Mouse (Mus musculus) gastrocnemius, adult 8-10 months (tissue): Measurements from ENCODE around the gene Tlcd1. TPM values are rescaled to one million over a fixed set of nuclear protein-coding genes. Genes with fewer than 3 reads are reported as not detected.

Experiments used
- DNase-seq, 2 experiments: peaks; one replicate each; pipeline ENCODE4 v3.0.0; 2022; ENCODE audit warnings: low spot score in 2 of 2
- total RNA-seq, 4 experiments: library from RNA; stranded (reverse); gene quantifications; 2 replicates each; pipeline ENCODE4 v1.2.4; 2022

Gene Tlcd1
- total RNA-seq, 4 experiments from 2014 or later, result 0.56 to 1.7 (median 0.64) TPM

GRCm38 (mm10) chr11:78161169-78161568 is 15.3 kb upstream of the Tlcd1 start:
- no peak for DNase-seq

GRCm38 (mm10) chr11:78161968-78162367 is 14.5 kb upstream of the Tlcd1 start:
- no peak for DNase-seq

DNA sequence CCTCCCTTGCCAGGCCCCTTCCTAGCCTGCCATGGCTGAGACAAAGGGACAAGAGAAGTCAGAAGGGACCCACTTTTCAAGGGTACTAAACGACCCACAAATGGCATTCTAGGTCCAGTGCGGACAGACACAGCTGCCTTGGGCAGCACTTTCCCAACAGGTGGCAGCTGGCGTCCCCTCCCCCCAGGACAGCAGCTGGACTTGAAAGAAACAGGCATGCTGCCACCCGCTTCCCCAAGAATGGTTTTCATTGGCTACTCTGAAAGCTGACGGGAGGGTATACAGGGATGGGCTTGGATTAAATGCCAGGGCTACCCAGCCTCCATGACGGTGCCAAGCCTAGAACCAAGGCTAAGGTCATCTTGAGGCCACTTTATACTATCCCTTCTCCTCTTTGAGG is 14.0 kb upstream of the Tlcd1 start:
- peak in 1 of 2 experiments; percentile 67 for DNase-seq

DNA sequence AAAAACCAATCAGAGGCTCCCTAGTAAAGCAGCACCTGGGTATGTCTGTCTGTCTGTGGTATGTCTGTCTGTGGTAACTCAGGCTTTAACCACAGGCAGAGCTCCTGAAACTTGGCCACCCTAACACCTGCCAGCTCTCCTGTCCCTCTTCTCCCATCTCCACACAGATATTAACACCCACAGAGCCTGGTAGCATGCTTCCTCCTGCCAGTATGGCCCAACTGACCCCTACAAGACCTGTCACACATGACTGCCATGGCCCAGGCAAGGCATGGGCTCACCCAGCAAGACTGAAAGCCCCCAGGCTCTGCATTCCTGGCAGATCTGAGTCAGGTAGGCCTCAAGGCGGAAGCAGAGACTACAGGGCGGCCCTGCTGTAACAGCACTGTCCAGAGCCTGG is 13.5 kb upstream of the Tlcd1 start:
- no peak for DNase-seq

GRCm38 (mm10) chr11:78163681-78164603 is 12.6 kb upstream of the Tlcd1 start:
- DNase-seq, result no peak

DNA sequence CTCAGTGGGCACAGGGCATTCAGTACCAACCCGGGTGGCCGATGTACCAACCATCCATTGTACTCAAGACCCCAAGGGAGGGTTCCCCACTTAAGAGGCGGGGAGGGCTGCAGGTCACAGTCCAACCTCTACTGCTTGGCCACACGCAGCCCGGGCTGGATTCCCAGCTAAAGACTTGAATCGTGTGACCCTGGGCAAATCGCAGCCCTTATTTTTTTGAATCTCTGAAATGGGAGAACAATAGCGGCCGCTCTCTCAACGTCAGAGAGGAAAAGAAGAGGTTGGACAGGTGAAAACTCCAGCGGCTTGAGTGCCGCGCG is 11.9 kb upstream of the Tlcd1 start:
- DNase-seq, result no peak

- peak; percentile 62 to 75 for DNase-seq
Observed at GRCm38 (mm10) chr11:78164924-78165760, 11.4 kb upstream of the Tlcd1 start, which contains the start of gene Traf4. Gene Traf4, minus strand, starts transcription at chr11:78165589.

DNA sequence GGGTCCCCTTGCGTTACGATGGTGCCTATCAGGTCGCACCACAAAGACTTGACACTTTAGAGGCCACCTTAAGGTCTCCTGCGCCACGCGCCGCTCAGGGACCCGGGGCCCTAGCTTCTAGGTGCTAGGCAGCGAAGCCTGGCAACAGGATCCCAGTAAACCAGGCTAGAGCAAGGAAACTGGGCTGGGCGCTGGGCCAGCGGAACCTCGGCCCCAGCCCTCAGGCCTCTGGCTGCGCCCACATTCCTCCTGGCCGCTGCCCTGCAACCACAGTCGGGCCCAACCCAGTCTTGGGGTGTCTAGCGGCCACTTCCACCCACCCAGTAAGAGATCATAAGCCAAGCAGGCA is 10.8 kb upstream of the Tlcd1 start:
- DNase-seq, result peak in 1 of 2 experiments; percentile 51

- DNase-seq, result no peak
Observed at GRCm38 (mm10) chr11:78166161-78166560, 10.3 kb upstream of the Tlcd1 start.

DNA sequence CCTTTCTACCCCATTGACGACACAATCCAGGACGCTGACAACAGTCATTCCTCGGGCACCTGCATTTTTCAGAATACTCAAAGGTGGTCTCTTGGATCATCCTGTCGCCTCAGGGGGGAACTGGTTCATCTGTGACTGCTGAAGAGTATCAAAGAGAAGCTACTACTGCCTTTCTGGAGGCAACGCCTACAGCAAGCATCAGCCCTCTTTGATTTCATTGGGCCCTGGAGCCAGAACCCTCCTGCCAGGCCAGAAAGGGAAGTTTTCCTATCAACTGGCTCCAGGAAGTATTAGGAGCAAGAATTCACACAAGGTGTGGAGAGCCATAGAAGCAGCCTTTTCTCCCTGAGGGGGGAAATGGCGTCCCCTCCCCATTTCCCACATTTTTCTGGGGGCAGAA is 9.9 kb upstream of the Tlcd1 start:
- DNase-seq, result no peak

DNA sequence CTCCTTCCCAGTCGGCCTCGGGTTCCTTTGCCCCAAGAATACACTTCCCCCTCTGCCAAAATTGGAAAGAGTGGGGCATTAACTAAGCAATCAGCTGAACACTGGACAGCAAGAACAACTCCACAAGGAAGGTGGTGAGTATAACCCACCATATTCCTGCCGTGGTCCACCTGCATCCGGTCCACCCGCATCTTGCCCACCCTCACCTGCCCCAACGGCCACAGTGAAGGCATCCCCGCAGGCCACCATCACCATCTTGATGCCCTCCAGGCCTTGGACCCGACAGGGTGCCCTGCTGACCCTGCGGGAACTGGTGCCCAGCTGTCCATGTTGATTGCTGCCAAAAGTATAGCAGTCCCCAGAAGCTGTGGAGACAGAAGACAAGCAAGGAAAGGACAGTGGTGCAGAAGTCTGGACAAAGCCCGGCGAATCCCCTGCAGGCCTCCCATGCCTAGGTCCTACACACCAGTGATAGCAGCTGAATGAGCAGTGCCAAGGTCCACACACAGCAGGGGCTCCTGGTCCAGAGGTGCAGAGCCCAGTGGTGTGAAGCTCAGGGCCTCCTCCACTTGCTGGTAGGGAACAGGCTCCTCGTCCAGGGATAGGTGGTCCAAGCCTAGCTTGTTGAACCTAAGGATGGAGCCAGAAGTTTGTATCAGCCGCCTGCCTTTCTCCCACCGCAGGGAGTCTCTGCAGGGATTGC is 9.1 kb upstream of the Tlcd1 start:
- DNase-seq, result no peak

DNA sequence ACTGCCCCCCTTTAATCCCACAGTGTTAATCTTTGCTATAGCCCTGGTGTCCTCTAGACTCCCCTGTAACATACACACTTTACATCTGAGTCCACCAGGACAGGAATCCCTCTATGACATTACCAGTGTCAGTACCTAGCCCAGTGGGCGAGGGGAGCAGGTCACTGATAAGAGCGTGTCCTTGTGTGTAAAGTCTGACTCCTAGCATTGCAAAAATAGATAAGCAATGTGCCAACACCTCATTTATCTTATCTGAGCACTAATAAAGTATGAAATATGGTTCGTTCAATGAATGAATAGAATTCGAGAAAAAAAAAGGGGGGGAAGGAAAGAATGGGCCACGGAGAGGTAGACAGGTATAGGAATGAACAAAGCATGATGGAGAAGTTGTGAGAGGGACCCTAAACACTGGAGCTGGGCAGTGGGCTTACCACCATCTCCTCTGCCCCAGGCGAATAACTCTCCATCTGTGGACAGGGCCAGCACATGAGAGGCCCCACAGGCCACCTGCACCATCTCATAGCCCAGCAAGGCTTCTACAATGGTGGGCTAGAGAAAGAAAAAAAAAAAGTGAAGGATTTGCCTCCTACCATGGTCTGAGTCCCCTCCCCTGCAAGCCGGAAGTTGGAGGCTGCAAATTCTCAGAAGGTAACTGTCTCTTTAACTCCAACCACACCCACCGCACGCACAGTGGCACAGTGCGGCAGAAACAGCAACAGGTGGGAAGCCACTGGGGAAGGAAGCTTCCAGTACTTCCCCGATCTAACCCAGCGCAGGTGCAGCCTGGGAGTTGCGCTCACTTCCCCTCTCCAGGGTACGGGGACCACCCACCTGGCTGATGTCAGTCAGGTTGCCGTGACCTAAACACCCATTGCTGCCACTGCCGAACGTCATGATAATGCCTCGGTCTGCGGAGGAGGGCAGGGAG is 7.7 kb upstream of the Tlcd1 start:
- DNase-seq, result no peak

GRCm38 (mm10) chr11:78170306-78170705 is 6.2 kb upstream of the Tlcd1 start:
- DNase-seq, result no peak

- no peak for DNase-seq
Observed at GRCm38 (mm10) chr11:78171328-78171727, 5.2 kb upstream of the Tlcd1 start.

GRCm38 (mm10) chr11:78172034-78172747 is 4.3 kb upstream of the Tlcd1 start:
- DNase-seq, result no peak

GRCm38 (mm10) chr11:78172748-78173383 is 3.6 kb upstream of the Tlcd1 start:
- no peak for DNase-seq

- no peak for DNase-seq
Observed at GRCm38 (mm10) chr11:78174506-78174905, 2.0 kb upstream of the Tlcd1 start.

GRCm38 (mm10) chr11:78175771-78176401 is 625 bp upstream of the Tlcd1 start:
- no peak for DNase-seq

DNA sequence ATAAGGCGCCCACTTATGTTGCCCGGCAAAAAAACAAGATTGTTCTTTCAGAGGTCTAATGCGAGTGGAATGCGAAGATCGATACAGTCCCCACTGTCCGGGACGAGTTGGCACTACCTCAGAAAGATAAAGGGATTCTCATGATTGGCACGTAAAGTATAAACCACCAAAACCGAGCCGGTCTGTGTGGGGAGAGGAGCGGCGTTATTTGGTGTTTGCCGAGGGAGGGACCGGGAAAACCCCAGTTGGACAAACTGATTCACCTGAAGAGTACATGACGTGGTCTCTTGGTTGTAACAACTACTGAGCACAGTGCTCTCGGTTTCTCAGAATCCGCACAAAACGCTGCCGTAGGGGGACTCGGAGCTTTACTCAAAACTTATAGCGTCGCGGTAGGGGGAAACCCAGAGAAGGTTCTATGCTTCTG is 407 bp downstream of the Tlcd1 start:
- no peak for DNase-seq
